Mouse (Mus musculus) hindbrain, embryonic 10.5 days (tissue): ENCODE measurements around the gene Klk9. TPM values are rescaled to one million over a fixed set of nuclear protein-coding genes. Genes with fewer than 3 reads are reported as not detected.

Experiments
- polyA plus RNA-seq: library from polyadenylated mRNA; unstranded; fragments of >200 nt; fragmentation: Nextera tagmentation; extraction: Ambion mirVana; gene quantifications from 2 replicates; pipeline ENCODE4 v1.2.1, GENCODE M21; 2016

Gene Klk9
- polyA plus RNA-seq, 1 experiment from 2014 or later, result 0.13 TPM

Other genes starting within 250 kb of the Klk9 start
- gene Cd33, start 247.5 kb upstream of the Klk9 start, polyA plus RNA-seq, result 0.61 and 1.2 TPM in 2 replicates
- 5.4 and 6.1 TPM in 2 replicates for gene Zfp658, start 229.6 kb upstream of the Klk9 start, polyA plus RNA-seq
- gene Zfp719, start 212.3 kb upstream of the Klk9 start, polyA plus RNA-seq, result 12.7 and 15.7 TPM in 2 replicates
- 0.76 and 1.1 TPM in 2 replicates for gene Zfp819, start 184.7 kb upstream of the Klk9 start, polyA plus RNA-seq
- gene Ceacam18, start 157.2 kb upstream of the Klk9 start, polyA plus RNA-seq, result not detected in 2 replicates
- 0.36 and 0.52 TPM in 2 replicates for gene Siglece, start 131.7 kb upstream of the Klk9 start, polyA plus RNA-seq
- gene Ctu1, start 119.9 kb upstream of the Klk9 start, polyA plus RNA-seq, result 17.5 and 19.1 TPM in 2 replicates
- gene Klk14, start 101.5 kb upstream of the Klk9 start, polyA plus RNA-seq, result not detected in 2 replicates
- 0.24 and 0.31 TPM in 2 replicates for gene Klk13, start 79.3 kb upstream of the Klk9 start, polyA plus RNA-seq
- not detected in 2 replicates for gene Klk12, start 23.0 kb upstream of the Klk9 start, polyA plus RNA-seq
- gene Klk11, start 17.3 kb upstream of the Klk9 start, polyA plus RNA-seq, result not detected in 2 replicates
- gene Klk10, start 10.9 kb upstream of the Klk9 start, polyA plus RNA-seq, result 0.55 and 0.77 TPM in 2 replicates
- 12.1 and 13.2 TPM in 2 replicates for gene Klk8, start 5.7 kb downstream of the Klk9 start, polyA plus RNA-seq
- gene Klk7, start 19.4 kb downstream of the Klk9 start, polyA plus RNA-seq, result 0.11 TPM in 1 of 2 replicates, not detected in the other
- gene Klk6, start 32.6 kb downstream of the Klk9 start, polyA plus RNA-seq, result not detected in 2 replicates
- 0.12 TPM in 1 of 2 replicates, not detected in the other for gene Klk5, start 50.1 kb downstream of the Klk9 start, polyA plus RNA-seq
- gene Klk4, start 89.3 kb downstream of the Klk9 start, polyA plus RNA-seq, result 0.41 TPM in 1 of 2 replicates, not detected in the other
- gene Klk15, start 141.8 kb downstream of the Klk9 start, polyA plus RNA-seq, result not detected in 2 replicates
- not detected in 2 replicates for gene Klk1b8, start 158.8 kb downstream of the Klk9 start, polyA plus RNA-seq
- gene Klk1b1, start 174.9 kb downstream of the Klk9 start, polyA plus RNA-seq, result not detected in 2 replicates
- not detected in 2 replicates for gene Klk1b9, start 184.2 kb downstream of the Klk9 start, polyA plus RNA-seq
- not detected in 2 replicates for gene Klk1b11, start 204.0 kb downstream of the Klk9 start, polyA plus RNA-seq
- not detected in 2 replicates for gene Klk1b26, start 220.3 kb downstream of the Klk9 start, polyA plus RNA-seq